Mouse (Mus musculus) testis, adult 2 months (tissue): Measurements from ENCODE around the gene Elovl6.

ENCODE experiments used
- CTCF ChIP-seq: fragments of 200-500 bp; IDR thresholded peaks from 2 replicates; pipeline ENCODE4 v1.5.1; 2012; ENCODE audit warnings: low read depth, mild to moderate bottlenecking, inconsistent platforms, low read length, moderate library complexity; ENCODE audit not compliant: control insufficient read depth, insufficient read depth, insufficient replicate concordance
- POLR2A ChIP-seq: fragments of 200-500 bp; IDR thresholded peaks from 2 replicates; pipeline ENCODE4 v1.6.1; 2012; ENCODE audit warnings: low read depth, mild to moderate bottlenecking, inconsistent platforms, low read length, moderate library complexity; ENCODE audit not compliant: control insufficient read depth

DNA sequence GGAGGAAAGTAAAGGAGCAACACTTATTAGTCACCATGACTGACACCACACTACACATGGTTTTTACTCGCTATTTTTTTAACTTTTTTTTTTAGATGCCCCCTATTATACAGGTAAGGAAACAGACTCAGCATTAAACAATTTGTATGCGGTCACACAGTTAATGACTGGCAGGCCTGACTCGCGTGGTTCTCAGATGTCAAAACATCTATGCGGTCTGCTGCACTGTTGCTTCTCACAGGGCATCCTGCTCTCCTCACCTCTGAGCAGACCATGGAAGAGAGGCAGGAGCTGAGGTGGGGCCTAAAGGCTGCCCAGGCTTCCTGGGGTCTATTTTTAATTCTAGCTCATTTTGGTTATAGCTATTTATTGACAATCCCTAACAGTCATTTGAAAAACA, 155.3 kb downstream of the Elovl6 start:
- TF ChIP-seq CTCF, result no peak
- TF ChIP-seq POLR2A, result no peak
